Mouse (Mus musculus): Measurements from ENCODE around the gene Usp35.
A peak's percentile ranks its signal among the peaks of the same experiment; 100 is the strongest.

GRCm38 (mm10) chr7:97270367-97270766, 61.5 kb downstream of the Usp35 start:
- peak; percentile 46 for TF ChIP-seq EP300 (IDR thresholded peaks at IDR 0.05)
- no peak for TF ChIP-seq CTCF (IDR thresholded peaks at IDR 0.05)

Measured in lung, postnatal 0 days (tissue).